Mouse (Mus musculus): ENCODE data around the gene Slc6a14.

DNA sequence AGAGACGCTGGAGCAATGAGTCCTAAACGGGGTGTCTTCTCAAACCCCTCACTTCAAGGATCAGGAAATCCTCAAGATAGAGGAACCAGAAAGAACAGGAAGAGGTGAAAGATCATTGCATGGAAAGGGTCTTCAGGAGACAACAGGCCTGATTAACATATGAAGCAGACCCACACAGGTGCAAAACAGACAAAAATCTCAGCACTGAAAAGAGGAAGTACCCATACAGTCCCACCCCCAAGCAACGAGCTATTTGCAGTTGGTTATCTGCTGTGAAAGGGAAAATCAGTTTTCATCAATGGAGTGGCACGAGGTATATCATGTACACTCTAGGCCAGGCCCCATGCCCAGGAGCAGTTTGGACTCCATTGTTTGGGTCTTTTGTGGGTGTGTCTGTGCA, 13.1 kb upstream of the Slc6a14 start:
- TF ChIP-seq CTCF (IDR thresholded peaks at IDR 0.05; ENCODE audit: borderline replicate concordance, extremely low read depth, insufficient read depth, insufficient read length) (no peak), POLR2A (IDR thresholded peaks at IDR 0.05; ENCODE audit: borderline replicate concordance, extremely low read depth, insufficient read depth, insufficient read length, poor library complexity, severe bottlenecking) (no peak)

Data from brain, embryonic 14.5 days (tissue).